Mouse (Mus musculus): Measurements from ENCODE around the gene Pglyrp3. TPM values are rescaled to one million over a fixed set of nuclear protein-coding genes. Genes with fewer than 3 reads are reported as not detected.
"Not testable (repeated sequence)": the region's sequence is repeated elsewhere in the genome, so short reads cannot be mapped to it uniquely, and the experiment has no call there.

The Pglyrp3 gene
- total RNA-seq (2021) = not detected
- long read RNA-seq, experiment 1 = 0 reads
- long read RNA-seq, experiment 2 = 0 reads

DNA sequence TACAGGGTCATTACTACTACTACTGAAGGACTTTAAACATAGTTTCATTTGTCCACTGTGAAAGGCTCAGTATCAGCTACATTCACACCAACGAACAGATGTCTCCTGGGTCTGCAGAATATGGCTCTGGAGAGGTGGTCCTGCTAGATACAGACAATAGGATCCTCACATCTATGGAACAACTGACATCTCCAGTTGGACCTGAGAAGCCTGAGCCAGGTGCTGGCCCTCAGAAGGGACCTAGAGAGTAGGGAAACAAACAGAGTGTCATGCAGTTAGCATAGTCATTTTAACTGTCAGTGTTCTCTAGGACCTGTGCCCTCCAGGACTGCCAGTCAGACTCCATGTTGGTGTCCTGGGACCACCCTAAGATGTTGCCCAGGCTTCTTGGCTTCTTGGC, at the start of gene Pglyrp3:
Pglyrp3 (plus strand) TSS at position 301 of the 400 bp plus-strand sequence.
- DNase-seq = no peak
- intact Hi-C loops (cut with DNase I) = no loop called here

DNA sequence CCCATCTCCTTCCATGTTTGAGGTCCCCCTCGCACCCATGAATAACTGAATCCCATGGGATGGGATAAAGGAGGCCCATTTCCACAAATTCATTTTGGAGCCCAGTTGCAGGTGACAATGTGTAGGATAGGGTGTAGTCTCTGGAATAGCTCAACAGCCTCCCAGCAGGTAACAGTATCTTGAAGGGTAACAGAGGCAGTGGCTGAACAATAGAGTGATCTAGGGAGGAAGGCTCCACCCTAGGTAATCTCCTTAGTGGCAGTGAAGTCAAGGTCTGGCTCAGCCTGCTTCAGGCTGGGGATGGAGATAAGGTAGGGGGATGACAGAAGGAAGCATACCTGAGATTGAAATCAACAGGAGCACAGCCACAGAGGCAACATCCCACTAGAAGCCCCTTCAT, 3.4 kb upstream of the Pglyrp3 start:
- no peak for DNase-seq
- intact Hi-C loops (cut with DNase I) = no loop called here

DNA sequence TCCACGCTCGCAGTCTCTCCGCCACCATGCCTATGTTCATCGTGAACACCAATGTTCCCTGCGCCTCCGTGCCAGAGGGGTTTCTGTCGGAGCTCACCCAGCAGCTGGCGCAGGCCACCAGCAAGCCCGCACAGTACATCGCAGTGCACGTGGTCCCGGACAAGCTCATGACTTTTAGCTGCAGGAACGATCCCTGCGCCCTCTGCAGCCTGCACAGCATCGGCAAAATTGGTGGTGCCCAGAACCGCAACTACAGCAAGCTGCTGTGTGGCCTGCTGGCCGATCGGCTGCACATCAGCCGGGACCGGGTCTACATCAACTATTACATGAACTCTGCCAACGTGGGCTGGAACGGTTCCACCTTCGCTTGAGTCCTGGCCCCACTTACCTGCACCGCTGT, 10.2 kb downstream of the Pglyrp3 start:
- DNase-seq; intact Hi-C loops (cut with DNase I): not testable (repeated sequence)

DNA sequence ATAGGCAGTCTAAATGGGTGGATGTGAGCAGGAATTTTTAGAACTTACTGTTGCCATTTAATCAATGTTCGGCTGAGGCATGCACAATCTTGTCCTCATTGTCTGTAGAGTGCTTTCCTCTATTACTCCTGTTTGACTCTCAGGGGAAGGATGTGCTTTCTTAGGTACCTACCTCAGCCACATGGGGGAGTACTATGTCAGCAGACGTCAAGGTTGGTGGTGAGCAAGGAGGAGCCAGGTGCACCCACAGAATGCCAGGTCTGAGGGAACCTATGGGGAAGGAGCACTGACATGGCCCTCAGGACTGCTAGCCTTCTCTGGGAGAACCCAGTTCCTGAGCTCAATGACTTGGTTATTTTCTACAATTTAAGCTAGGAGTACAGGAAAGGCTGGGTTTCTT, 18.8 kb downstream of the Pglyrp3 start:
- intact Hi-C loops (cut with DNase I) = no loop called here
- DNase-seq = no peak

DNA sequence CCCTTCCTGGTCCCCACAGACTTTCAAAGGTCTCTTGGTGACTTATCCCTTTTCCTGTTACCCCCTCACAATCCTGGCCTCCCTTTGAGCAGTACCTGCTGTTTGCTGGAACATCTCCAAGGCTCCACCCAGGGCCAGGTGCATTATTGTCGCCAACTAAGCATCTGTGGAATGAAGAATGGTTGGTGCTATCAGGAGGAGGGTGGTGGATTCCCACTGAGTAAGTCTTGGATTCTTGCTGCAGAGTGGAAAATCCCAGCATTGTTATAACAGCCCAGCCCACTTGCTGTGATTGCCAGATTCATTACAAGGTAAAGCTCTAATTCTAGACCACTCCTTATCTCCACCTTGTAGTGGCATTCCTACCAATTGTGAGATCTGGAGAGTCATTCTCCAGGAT, 19.5 kb downstream of the Pglyrp3 start:
- intact Hi-C loops (cut with DNase I) = no loop called here
- no peak for DNase-seq

DNA sequence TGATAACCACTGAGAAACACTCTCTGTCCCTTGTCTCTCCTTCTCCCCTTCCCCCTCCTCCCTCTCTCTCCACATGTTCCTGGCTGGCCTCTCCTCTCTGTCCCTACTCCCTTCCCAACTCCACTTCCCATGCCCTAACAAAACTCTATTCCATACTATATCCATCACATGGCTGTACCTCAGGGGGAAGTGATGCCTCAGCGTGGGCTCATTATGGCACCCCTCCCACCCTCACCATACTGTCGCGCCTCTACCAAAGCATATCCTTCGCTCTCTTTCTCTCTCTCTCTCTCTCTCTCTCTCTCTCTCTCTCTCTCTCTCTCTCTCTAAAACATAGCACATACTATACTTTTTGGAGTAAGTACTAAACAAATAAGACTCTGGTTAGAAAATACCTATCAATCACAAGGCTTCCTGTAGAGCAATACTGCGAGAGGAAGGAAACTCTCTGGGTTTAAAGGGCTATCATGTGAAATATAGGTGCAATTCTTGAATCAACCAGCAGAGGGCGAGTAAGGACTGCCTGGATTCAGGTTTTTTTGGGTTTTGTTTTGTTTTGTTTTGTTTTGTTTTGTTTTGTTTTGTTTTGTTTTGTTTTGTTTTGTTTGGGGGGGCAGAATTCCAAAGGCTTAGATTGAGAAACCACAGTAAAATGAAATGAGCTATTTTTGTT, 36.1 kb downstream of the Pglyrp3 start:
- DNase-seq = peak in 1 of 2 experiments; percentile 30
- intact Hi-C loops (cut with DNase I) = loop anchor here (1.0 kb wide), 1 partner anchor 56 kb away; no protein-coding TSS in a partner anchor

DNA sequence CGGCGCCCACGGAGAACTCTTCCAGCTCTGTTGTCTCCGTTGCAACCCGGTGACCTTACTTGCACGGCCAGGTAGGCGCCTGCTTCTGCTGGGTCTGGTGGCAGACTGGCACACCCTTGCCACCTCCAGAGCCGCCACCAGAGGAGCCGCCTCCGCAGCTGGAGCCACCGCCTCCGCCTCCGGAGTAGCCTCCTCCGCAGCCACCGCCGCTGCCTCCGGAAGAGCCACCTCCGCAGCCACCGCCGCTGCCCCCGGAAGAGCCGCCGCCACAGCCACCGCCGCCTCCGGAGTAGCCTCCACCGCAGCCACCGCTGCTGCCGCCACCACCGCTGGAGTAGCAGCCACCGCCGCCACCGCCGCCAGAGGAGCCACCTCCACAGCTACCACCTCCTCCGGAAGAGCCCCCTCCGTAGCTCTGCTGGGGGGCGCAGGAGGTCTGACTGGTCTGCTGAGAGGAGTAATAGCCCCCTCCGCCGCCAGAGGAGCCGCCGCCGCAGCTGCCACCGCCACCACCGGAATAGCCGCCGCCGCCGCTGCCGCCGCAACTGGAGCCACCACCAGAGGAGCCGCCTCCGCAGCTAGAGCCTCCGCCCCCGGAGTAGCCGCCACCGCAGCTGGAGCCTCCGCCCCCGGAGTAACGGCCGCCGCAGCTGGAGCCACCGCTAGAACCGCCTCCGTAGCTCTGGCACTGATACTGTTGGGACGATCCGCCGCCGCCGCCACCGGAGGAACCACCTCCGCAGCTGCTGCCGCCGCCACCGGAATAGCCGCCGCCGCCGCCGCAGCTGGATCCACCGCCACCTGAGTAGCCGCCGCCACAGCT, 66.3 kb downstream of the Pglyrp3 start:
- DNase-seq = peak; percentile 72 to 75
- intact Hi-C loops (cut with DNase I) = no loop called here

Small RNAs within 50 kb of the gene (microRNA-seq; reads per million reads assigned to microRNA genes)
- 0 reads per million in 2 experiments for gene Gm23697
- 0 reads per million in 2 experiments for gene Gm25145

Other genes with a start within 250 kb of the Pglyrp3 start
- not detected for gene Lor, start 68.6 kb downstream of the Pglyrp3 start, total RNA-seq (2021)
- not detected for gene Prr9, start 109.4 kb downstream of the Pglyrp3 start, total RNA-seq (2021)
- not detected for gene Lelp1, start 128.2 kb downstream of the Pglyrp3 start, total RNA-seq (2021)
- not detected for gene Sprr2a1, start 201.2 kb downstream of the Pglyrp3 start, total RNA-seq (2021)
- gene Sprr2a2, start 201.3 kb downstream of the Pglyrp3 start, total RNA-seq (2021) = 1 to 10 TPM; 1.4 to 3.0 TPM